ENCODE assay signal across 16 mouse cellular contexts in genomic region chr17:11432593-11432992, GRCm38 (mm10).
"Had no signal": no experiment of that assay in that cellular context is flagged by ENCODE, and none has a peak within 500 bp of the region (broad histone marks: within the 10 kb centered on the region; RNA-seq: fewer than 3 reads in every experiment).

No protein-coding gene starts in this region.

- H3K4me3 ChIP-seq: layer of hippocampus, adult 2 months; limb, embryonic 12.5 days; limb, embryonic 15.5 days; midbrain, embryonic 15.5 days had no signal

- H3K27me3 ChIP-seq: limb, embryonic 12.5 days; limb, embryonic 15.5 days; midbrain, embryonic 15.5 days had no signal

- ATAC-seq: liver, postnatal 0 days; lung, postnatal 0 days; midbrain, embryonic 15.5 days had no signal

- H3K27ac ChIP-seq: layer of hippocampus, adult 2 months; limb, embryonic 12.5 days; limb, embryonic 15.5 days; liver, embryonic 14.5 days; macrophage; midbrain, embryonic 15.5 days had no signal

- H3K4me2 ChIP-seq: limb, embryonic 12.5 days; limb, embryonic 15.5 days; liver, embryonic 11.5 days; lung, embryonic 14.5 days; midbrain, embryonic 15.5 days had no signal

- H3K9me3 ChIP-seq: midbrain, embryonic 15.5 days had no signal

- H3K9ac ChIP-seq: limb, embryonic 12.5 days; limb, embryonic 15.5 days; liver, embryonic 14.5 days; liver, postnatal 0 days; lung, embryonic 14.5 days; midbrain, embryonic 15.5 days had no signal

- H3K4me1 ChIP-seq: limb, embryonic 12.5 days; limb, embryonic 15.5 days had no signal

- H3K36me3 ChIP-seq: limb, embryonic 12.5 days; limb, embryonic 15.5 days; midbrain, embryonic 15.5 days had no signal

- DNase-seq: kidney, adult 11 months; kidney, adult 9 months; kidney, postnatal 14 days; layer of hippocampus, adult 9-11 months; liver, postnatal 0 days; lung, embryonic 14.5 days; thymus, adult 18-20 months; thymus, postnatal 36 days had no signal
